Mouse (Mus musculus) liver, postnatal 0 days (tissue): Measurements from ENCODE around the gene Terb1. TPM values are rescaled to one million over a fixed set of nuclear protein-coding genes. Genes with fewer than 3 reads are reported as not detected.

ENCODE experiments used
- ATAC-seq: fragments of 200-750 bp; cut with Nextera tagmentation; 2 replicates; pipeline ENCODE4 v1.8.0; 2017; ENCODE audit warnings: mild to moderate bottlenecking, moderate library complexity
- DNase-seq: peaks from one replicate; pipeline ENCODE4 v3.0.0-alpha.2; 2016
- H3K27ac ChIP-seq: fragments of 300-500 bp; sonication (generic); 2 replicates; pipeline ENCODE4 v1.5.1; 2014; ENCODE audit warnings: antibody characterized with exemption, moderate library complexity, mild to moderate bottlenecking, low read depth
- H3K27me3 ChIP-seq: fragments of 300-500 bp; sonication (generic); 2 replicates; pipeline ENCODE4 v1.6.1; 2014; ENCODE audit warnings: low read length, control low read depth, mixed read lengths; ENCODE audit not compliant: insufficient read depth
- H3K36me3 ChIP-seq: fragments of 300-500 bp; sonication (generic); replicated peaks from 2 replicates; pipeline ENCODE4 v1.6.1; 2014; ENCODE audit warnings: mild to moderate bottlenecking, control low read depth, low read length, moderate library complexity, mixed read lengths; ENCODE audit not compliant: insufficient read depth
- H3K4me1 ChIP-seq: fragments of 300-500 bp; sonication (generic); 2 replicates; pipeline ENCODE4 v1.6.1; 2014; ENCODE audit warnings: antibody characterized with exemption, mild to moderate bottlenecking, control low read depth; ENCODE audit not compliant: insufficient read depth
- H3K4me2 ChIP-seq: fragments of 300-500 bp; sonication (generic); 2 replicates; pipeline ENCODE4 v1.6.1; 2014; ENCODE audit warnings: low read depth, mild to moderate bottlenecking, low read length, moderate library complexity, mixed read lengths
- H3K4me3 ChIP-seq: fragments of 300-500 bp; sonication (generic); 2 replicates; pipeline ENCODE4 v1.5.1; 2014; ENCODE audit warnings: low read depth, low read length
- H3K9ac ChIP-seq: fragments of 300-500 bp; sonication (generic); replicated peaks from 2 replicates; pipeline ENCODE4 v1.6.1; 2014; ENCODE audit warnings: mild to moderate bottlenecking, moderate library complexity
- H3K9me3 ChIP-seq: fragments of 300-500 bp; sonication (generic); 2 replicates; pipeline ENCODE4 v1.6.1; 2016; ENCODE audit warnings: mild to moderate bottlenecking, control low read depth, low read length, mixed read lengths
- CTCF ChIP-seq: sonication (generic); IDR thresholded peaks from 2 replicates; pipeline ENCODE4 v1.5.1; 2016; ENCODE audit warnings: antibody characterized with exemption, low read depth
- EP300 ChIP-seq: IDR thresholded peaks from 2 replicates; pipeline ENCODE4 v1.6.1; 2016; ENCODE audit warnings: antibody characterized with exemption, low read depth, mild to moderate bottlenecking
- WGBS: fragments of 180-500 bp; shearing (Covaris S2); extraction: QIAGEN DNeasy Blood & Tissue Kit; methylation state at CpG from one replicate; pipeline ENCODE4 v1.1.7; 2014; ENCODE audit not compliant: insufficient replicate concordance; 5-methylcytosine and 5-hydroxymethylcytosine counted together
- polyA plus RNA-seq: library from polyadenylated mRNA; unstranded; fragments of >200 nt; fragmentation: Nextera tagmentation; extraction: Ambion mirVana; gene quantifications from 2 replicates; pipeline ENCODE4 v1.2.1, GENCODE M21; 2015

Terb1 gene
- polyA plus RNA-seq, 1 experiment from 2014 or later: 0.05 TPM

- WGBS: 73% methylated on average over 13 of the region's 13 CpGs
- H3K4me3 ChIP-seq: no peak overlapping the region
- no peak for ATAC-seq
- no peak overlapping the region for H3K9ac ChIP-seq
- no peaks in the 10 kb centered on the region for H3K27me3 ChIP-seq
- TF ChIP-seq CTCF: no peak
- no peak for TF ChIP-seq EP300
- no peak overlapping the region for H3K27ac ChIP-seq
- no peak overlapping the region for H3K4me2 ChIP-seq
- H3K4me1 ChIP-seq: no peaks in the 10 kb centered on the region
- DNase-seq: no peak
- peaks cover 87% of the 10 kb centered on the region for H3K36me3 ChIP-seq
- no peaks in the 10 kb centered on the region for H3K9me3 ChIP-seq
Observed at GRCm38 (mm10) chr8:104427703-104428102, 82.0 kb downstream of the Terb1 start.

GRCm38 (mm10) chr8:104422313-104422712 is 87.4 kb downstream of the Terb1 start:
- no peaks in the 10 kb centered on the region for H3K9me3 ChIP-seq
- no peaks in the 10 kb centered on the region for H3K27me3 ChIP-seq
- no peak overlapping the region for H3K27ac ChIP-seq
- no peaks in the 10 kb centered on the region for H3K4me1 ChIP-seq
- 58% methylated on average over 6 of the region's 6 CpGs for WGBS
- no peak overlapping the region for H3K4me2 ChIP-seq
- peaks cover 86% of the 10 kb centered on the region for H3K36me3 ChIP-seq
- TF ChIP-seq CTCF: no peak
- no peak for TF ChIP-seq EP300
- DNase-seq (no peak), ATAC-seq (no peak)
- H3K9ac ChIP-seq: no peak overlapping the region
- H3K4me3 ChIP-seq: no peak overlapping the region

GRCm38 (mm10) chr8:104416022-104416421 is 93.7 kb downstream of the Terb1 start:
- WGBS: 84% methylated on average over 6 of the region's 6 CpGs
- TF ChIP-seq EP300: no peak
- TF ChIP-seq CTCF: no peak
- no peak for ATAC-seq
- Histone ChIP-seq H3K36me3 (peaks cover 36% of the 10 kb centered on the region), H3K9me3 (no peaks in the 10 kb centered on the region), H3K4me1 (no peaks in the 10 kb centered on the region), H3K27me3 (no peaks in the 10 kb centered on the region), H3K4me2 (no peak overlapping the region), H3K4me3 (no peak overlapping the region), H3K27ac (no peak overlapping the region), H3K9ac (no peak overlapping the region)
- no peak for DNase-seq

GRCm38 (mm10) chr8:104414204-104414603 is 95.5 kb downstream of the Terb1 start:
- DNase-seq (no peak), ATAC-seq (no peak)
- no peak for TF ChIP-seq EP300
- TF ChIP-seq CTCF: no peak
- Histone ChIP-seq H3K27ac (no peak overlapping the region), H3K4me2 (no peak overlapping the region), H3K9me3 (no peaks in the 10 kb centered on the region), H3K36me3 (peaks cover 19% of the 10 kb centered on the region), H3K9ac (no peak overlapping the region), H3K4me3 (no peak overlapping the region), H3K27me3 (no peaks in the 10 kb centered on the region), H3K4me1 (no peaks in the 10 kb centered on the region)
- WGBS: 64% methylated on average over 3 of the region's 3 CpGs

GRCm38 (mm10) chr8:104413770-104414169 is 95.9 kb downstream of the Terb1 start:
- Histone ChIP-seq H3K27me3 (no peaks in the 10 kb centered on the region), H3K9ac (no peak overlapping the region), H3K4me2 (no peak overlapping the region), H3K4me3 (no peak overlapping the region), H3K27ac (no peak overlapping the region), H3K9me3 (no peaks in the 10 kb centered on the region), H3K4me1 (no peaks in the 10 kb centered on the region), H3K36me3 (peaks cover 17% of the 10 kb centered on the region)
- WGBS: 71% methylated on average over 4 of the region's 4 CpGs
- ATAC-seq (no peak), DNase-seq (no peak)
- TF ChIP-seq CTCF: no peak
- TF ChIP-seq EP300: no peak

- H3K27me3 ChIP-seq: no peaks in the 10 kb centered on the region
- TF ChIP-seq EP300 (no peak), CTCF (no peak)
- WGBS: 69% methylated on average over 7 of the region's 7 CpGs
- no peak overlapping the region for H3K27ac ChIP-seq
- no peaks in the 10 kb centered on the region for H3K4me1 ChIP-seq
- H3K4me3 ChIP-seq: no peak overlapping the region
- ATAC-seq (no peak), DNase-seq (no peak)
- H3K36me3 ChIP-seq: peaks cover 12% of the 10 kb centered on the region
- H3K4me2 ChIP-seq: no peak overlapping the region
- no peaks in the 10 kb centered on the region for H3K9me3 ChIP-seq
- H3K9ac ChIP-seq: no peak overlapping the region
Observed at GRCm38 (mm10) chr8:104412805-104413532, 96.7 kb downstream of the Terb1 start.

GRCm38 (mm10) chr8:104411972-104412371 is 97.7 kb downstream of the Terb1 start:
- Histone ChIP-seq H3K4me3 (no peak overlapping the region), H3K27me3 (no peaks in the 10 kb centered on the region), H3K4me2 (no peak overlapping the region), H3K9ac (no peak overlapping the region), H3K4me1 (no peaks in the 10 kb centered on the region), H3K27ac (no peak overlapping the region), H3K9me3 (no peaks in the 10 kb centered on the region), H3K36me3 (0 out of 2 replicates have a peak, but pooled peaks cover 2% of the 10 kb centered on the region)
- ATAC-seq: no peak
- no peak for DNase-seq
- 51% methylated on average over 3 of the region's 3 CpGs for WGBS
- no peak for TF ChIP-seq CTCF
- TF ChIP-seq EP300: no peak
